Mouse (Mus musculus) C2C12 (cell line): ENCODE data around the gene Dnah6. TPM values are rescaled to one million over a fixed set of nuclear protein-coding genes. Genes with fewer than 3 reads are reported as not detected.

Experiments
- H3K27me3 ChIP-seq: one replicate; pipeline ENCODE4 v1.6.1; 2011; ENCODE audit not compliant: control insufficient read depth, insufficient read depth, insufficient read length
- H3K36me3 ChIP-seq: one replicate; pipeline ENCODE4 v1.6.1; 2011; ENCODE audit not compliant: control insufficient read depth, insufficient read depth
- H3K4me3 ChIP-seq: one replicate; pipeline ENCODE4 v1.5.1; 2011; ENCODE audit warnings: mild to moderate bottlenecking, control low read depth; ENCODE audit not compliant: poor library complexity, insufficient read depth, severe bottlenecking
- H3K79me2 ChIP-seq: one replicate; pipeline ENCODE4 v1.6.1; 2011; ENCODE audit not compliant: control insufficient read depth, insufficient read depth
- H3K79me3 ChIP-seq: one replicate; pipeline ENCODE4 v1.6.1; 2011; ENCODE audit warnings: low read depth, control low read depth
- H3ac ChIP-seq: one replicate; pipeline ENCODE3; 2011; ENCODE audit warnings: low read depth; ENCODE audit not compliant: control insufficient read depth, insufficient read length
- CEBPB ChIP-seq: IDR thresholded peaks from one replicate; pipeline ENCODE4 v1.6.1; 2011; ENCODE audit warnings: low read depth, mild to moderate bottlenecking, control low read depth, moderate library complexity
- CTCF ChIP-seq: IDR thresholded peaks from one replicate; pipeline ENCODE4 v1.5.1; 2011; ENCODE audit not compliant: control insufficient read depth, insufficient read depth, insufficient read length
- FOSL1 ChIP-seq: IDR thresholded peaks from one replicate; pipeline ENCODE4 v1.8.0; 2011; ENCODE audit warnings: mild to moderate bottlenecking, low read length; ENCODE audit not compliant: poor library complexity, insufficient read depth, severe bottlenecking
- MAX ChIP-seq: IDR thresholded peaks from one replicate; pipeline ENCODE4 v1.6.1; 2011; ENCODE audit warnings: mild to moderate bottlenecking, control low read depth
- MYOD1 ChIP-seq: IDR thresholded peaks from one replicate; pipeline ENCODE4 v1.6.1; 2011; ENCODE audit warnings: low read depth; ENCODE audit not compliant: control insufficient read depth, insufficient read length
- MYOG ChIP-seq: IDR thresholded peaks from one replicate; pipeline ENCODE4 v1.6.1; 2011; ENCODE audit not compliant: control insufficient read depth, insufficient read length; ENCODE audit errors: extremely low read depth
- USF1 ChIP-seq: IDR thresholded peaks from one replicate; pipeline ENCODE4 v1.6.1; 2011; ENCODE audit warnings: low read depth, mild to moderate bottlenecking, control low read depth, moderate library complexity
- polyA plus RNA-seq: library from polyadenylated mRNA; unstranded; fragments of >200 nt; fragmentation: generic; extraction: Trizol; gene quantifications from one replicate; pipeline ENCODE4 v1.2.1, GENCODE M21; 2012; ENCODE audit warnings: missing spikeins

Gene Dnah6
- polyA plus RNA-seq, 1 experiment: 0.20 TPM

- Histone ChIP-seq H3K36me3 (no peaks in the 10 kb centered on the region), H3ac (no peak overlapping the region), H3K79me3 (no peaks in the 10 kb centered on the region), H3K79me2 (no peaks in the 10 kb centered on the region), H3K27me3 (no peaks in the 10 kb centered on the region), H3K4me3 (no peak overlapping the region)
- no peak for TF ChIP-seq MAX
- TF ChIP-seq MYOD1: peak; percentile 88
Observed at GRCm38 (mm10) chr6:73093133-73093532, 128.3 kb downstream of the Dnah6 start.

DNA sequence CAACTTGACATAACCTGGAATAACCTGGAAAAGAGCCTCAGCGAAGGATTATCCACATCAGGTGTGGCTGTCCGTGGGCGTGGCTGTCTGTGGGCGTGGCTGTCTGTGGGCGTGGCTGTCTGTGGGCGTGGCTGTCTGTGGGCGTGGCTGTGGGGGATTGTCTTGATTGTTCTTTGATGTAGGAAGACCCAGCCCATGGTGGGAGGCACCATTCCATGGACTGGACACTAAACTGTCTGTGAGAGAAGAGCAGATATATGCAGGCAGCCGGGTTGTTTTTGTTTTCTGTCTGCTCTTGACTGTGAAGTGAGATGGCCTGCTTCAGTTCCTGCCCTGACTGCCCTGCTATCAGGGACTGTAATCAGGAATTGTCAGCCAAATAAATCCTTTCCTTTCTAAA lies 130.6 kb downstream of the Dnah6 start:
- Histone ChIP-seq H3ac (no peak overlapping the region), H3K79me3 (no peaks in the 10 kb centered on the region), H3K4me3 (no peak overlapping the region), H3K36me3 (no peaks in the 10 kb centered on the region), H3K79me2 (no peaks in the 10 kb centered on the region), H3K27me3 (no peaks in the 10 kb centered on the region)
- no peak for TF ChIP-seq MYOG
- no peak for TF ChIP-seq FOSL1
- TF ChIP-seq USF1: no peak
- no peak for TF ChIP-seq CEBPB
- TF ChIP-seq CTCF: no peak
- TF ChIP-seq MAX: no peak
- TF ChIP-seq MYOD1: no peak

GRCm38 (mm10) chr6:73082571-73082970 lies 138.9 kb downstream of the Dnah6 start:
- TF ChIP-seq USF1 (no peak), MYOD1 (no peak), CTCF (no peak), MAX (no peak), MYOG (no peak)
- no peaks in the 10 kb centered on the region for H3K79me3 ChIP-seq
- H3K4me3 ChIP-seq: no peak overlapping the region
- H3ac ChIP-seq: no peak overlapping the region
- no peaks in the 10 kb centered on the region for H3K36me3 ChIP-seq
- no peaks in the 10 kb centered on the region for H3K79me2 ChIP-seq
- no peaks in the 10 kb centered on the region for H3K27me3 ChIP-seq

GRCm38 (mm10) chr6:73072093-73072786 lies 149.2 kb downstream of the Dnah6 start:
- no peak overlapping the region for H3ac ChIP-seq
- H3K79me2 ChIP-seq: no peaks in the 10 kb centered on the region
- no peaks in the 10 kb centered on the region for H3K27me3 ChIP-seq
- H3K4me3 ChIP-seq: no peak overlapping the region
- TF ChIP-seq USF1: no peak
- no peak for TF ChIP-seq MAX
- TF ChIP-seq FOSL1: no peak
- no peak for TF ChIP-seq MYOG
- no peak for TF ChIP-seq MYOD1
- TF ChIP-seq CEBPB: no peak
- TF ChIP-seq CTCF: no peak
- no peaks in the 10 kb centered on the region for H3K36me3 ChIP-seq
- no peaks in the 10 kb centered on the region for H3K79me3 ChIP-seq

DNA sequence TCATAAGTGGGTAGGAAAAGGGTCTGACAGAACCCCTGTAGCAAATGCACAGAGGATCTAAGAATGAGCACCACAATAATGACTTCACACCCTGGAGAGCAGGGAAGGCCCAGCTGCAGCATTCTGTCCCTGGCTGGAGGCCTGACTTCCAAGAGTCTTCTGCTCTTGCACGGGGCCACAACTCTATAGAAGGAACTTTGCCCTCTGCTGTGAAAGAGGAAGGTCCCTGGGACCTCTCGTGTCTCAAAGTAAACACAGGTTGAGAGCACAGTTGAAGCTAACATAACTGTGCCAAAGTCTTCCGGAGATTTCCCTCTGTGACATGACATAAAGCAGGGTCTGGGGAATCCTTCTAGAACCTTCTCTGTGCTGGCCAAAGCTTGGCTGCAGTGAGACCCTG lies 150.2 kb downstream of the Dnah6 start:
- Histone ChIP-seq H3K27me3 (no peaks in the 10 kb centered on the region), H3K36me3 (no peaks in the 10 kb centered on the region), H3ac (no peak overlapping the region)

DNA sequence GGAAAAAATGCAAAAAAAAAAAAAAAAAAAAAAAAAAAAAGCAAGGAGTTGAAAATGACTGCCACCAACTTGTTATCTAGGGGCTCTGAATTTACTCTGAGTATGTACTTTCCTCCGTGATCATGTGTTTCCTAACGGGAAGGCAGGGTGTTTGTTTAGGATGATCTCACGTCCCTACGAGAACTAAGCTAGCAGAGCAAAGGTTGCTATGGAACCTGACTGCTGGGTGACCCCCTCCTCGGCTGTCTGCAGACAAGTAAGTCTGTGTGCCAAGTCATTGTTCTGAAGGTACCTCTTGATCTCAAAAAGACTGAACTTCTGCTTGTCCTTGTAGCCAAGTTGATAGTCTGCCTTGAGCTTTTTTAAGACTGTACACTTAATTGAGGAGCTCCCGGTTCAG lies 150.8 kb downstream of the Dnah6 start:
- no peaks in the 10 kb centered on the region for H3K27me3 ChIP-seq
- no peak overlapping the region for H3ac ChIP-seq
- H3K79me2 ChIP-seq: no peaks in the 10 kb centered on the region
- TF ChIP-seq MYOG: no peak
- no peak for TF ChIP-seq CEBPB
- no peak for TF ChIP-seq MAX
- no peak for TF ChIP-seq USF1
- TF ChIP-seq FOSL1: no peak
- TF ChIP-seq MYOD1: no peak
- no peak for TF ChIP-seq CTCF
- no peaks in the 10 kb centered on the region for H3K79me3 ChIP-seq
- no peak overlapping the region for H3K4me3 ChIP-seq
- H3K36me3 ChIP-seq: no peaks in the 10 kb centered on the region

More for the DNA sequence above, 150.2 kb downstream of the Dnah6 start:
- Histone ChIP-seq H3K79me3 (no peaks in the 10 kb centered on the region), H3K4me3 (no peak overlapping the region), H3K79me2 (no peaks in the 10 kb centered on the region)
- TF ChIP-seq MYOG: no peak
- no peak for TF ChIP-seq FOSL1
- no peak for TF ChIP-seq CTCF
- TF ChIP-seq MAX: no peak
- no peak for TF ChIP-seq MYOD1

GRCm38 (mm10) chr6:73064551-73064950 lies 156.9 kb downstream of the Dnah6 start:
- no peaks in the 10 kb centered on the region for H3K36me3 ChIP-seq
- TF ChIP-seq MAX (no peak), CTCF (no peak), MYOG (no peak), USF1 (no peak), CEBPB (no peak), MYOD1 (no peak), FOSL1 (no peak)
- H3K79me3 ChIP-seq: no peaks in the 10 kb centered on the region
- peaks cover 10% of the 10 kb centered on the region for H3K27me3 ChIP-seq
- no peak overlapping the region for H3K4me3 ChIP-seq
- no peak overlapping the region for H3ac ChIP-seq
- H3K79me2 ChIP-seq: no peaks in the 10 kb centered on the region
